Mouse (Mus musculus): ENCODE data around the gene Scn2b. TPM values are rescaled to one million over a fixed set of nuclear protein-coding genes. Genes with fewer than 3 reads are reported as not detected.
A peak's percentile ranks its signal among the peaks of the same experiment; 100 is the strongest.

The Scn2b gene
- 10 to 100 TPM; 10.4 to 13.5 TPM for total RNA-seq (2021)
- polyA plus RNA-seq (2012; rRNA removed): 2.0 and 2.2 TPM in 2 replicates
- long read RNA-seq: 0 reads

- no peak for DNase-seq
These were observed at the start of gene Scn2b for GRCm38 (mm10) chr9:45117741-45118431. TSS of gene Scn2b (plus strand) at chr9:45117782.

- DNase-seq: no peak
These were observed 45.8 kb upstream of the Scn2b start for GRCm38 (mm10) chr9:45071800-45072199.

GRCm38 (mm10) chr9:45077859-45078258 is 39.7 kb upstream of the Scn2b start:
- DNase-seq: no peak

- no peak for DNase-seq
These were observed 38.6 kb upstream of the Scn2b start, which contains the start of gene Jaml for GRCm38 (mm10) chr9:45079011-45079410. TSS of gene Jaml (plus strand) at chr9:45079183.

GRCm38 (mm10) chr9:45083132-45083531 is 34.5 kb upstream of the Scn2b start:
- DNase-seq: no peak

GRCm38 (mm10) chr9:45084556-45084955 is 33.0 kb upstream of the Scn2b start:
- DNase-seq: no peak

GRCm38 (mm10) chr9:45085741-45086690 is 31.6 kb upstream of the Scn2b start:
- DNase-seq: no peak

- DNase-seq: no peak
These were observed 29.5 kb upstream of the Scn2b start for GRCm38 (mm10) chr9:45088040-45088439.

- DNase-seq: no peak
These were observed 26.8 kb upstream of the Scn2b start for GRCm38 (mm10) chr9:45090811-45091210.

GRCm38 (mm10) chr9:45092641-45093040 is 24.9 kb upstream of the Scn2b start:
- peak; percentile 28 for DNase-seq

- peak; percentile 7 for DNase-seq
These were observed 22.2 kb upstream of the Scn2b start for GRCm38 (mm10) chr9:45095149-45095937.

- DNase-seq: peak; percentile 5
These were observed 19.7 kb upstream of the Scn2b start for GRCm38 (mm10) chr9:45097877-45098276.

GRCm38 (mm10) chr9:45098426-45098825 is 19.2 kb upstream of the Scn2b start:
- no peak for DNase-seq

- DNase-seq: peak; percentile 45
These were observed 15.1 kb upstream of the Scn2b start for GRCm38 (mm10) chr9:45102528-45102927.

- DNase-seq: peak; percentile 5
These were observed 14.2 kb upstream of the Scn2b start for GRCm38 (mm10) chr9:45103211-45103979.

GRCm38 (mm10) chr9:45105596-45106374 is 11.8 kb upstream of the Scn2b start:
- DNase-seq: peak; percentile 6

GRCm38 (mm10) chr9:45115706-45116105 is 1.9 kb upstream of the Scn2b start:
- DNase-seq: peak; percentile 60

GRCm38 (mm10) chr9:45116819-45117218 is 763 bp upstream of the Scn2b start:
- DNase-seq: no peak

GRCm38 (mm10) chr9:45118552-45118951 is 970 bp downstream of the Scn2b start:
- no peak for DNase-seq

- DNase-seq: no peak
These were observed 1.9 kb downstream of the Scn2b start for GRCm38 (mm10) chr9:45119316-45119953.

Measured in adrenal gland, adult 2 months (tissue).